9 mouse cellular contexts compared by ENCODE assay signal in genomic region chr1:181393250-181394149, GRCm38 (mm10). TPM values are rescaled to one million over a fixed set of nuclear protein-coding genes. Genes with fewer than 3 reads are reported as not detected.
DNase-seq lines count a peak whose midpoint lies in the region; ATAC-seq lines count a peak whose summit lies in the region.
"Had no signal": no experiment of that assay in that cellular context is flagged by ENCODE, and none has a peak within 500 bp of the region (broad histone marks: within the 10 kb centered on the region; RNA-seq: fewer than 3 reads in every experiment).

No protein-coding gene starts in this region.

- H3K36me3 ChIP-seq in heart, embryonic 13.5 days, result no peaks in the 10 kb centered on the region
- H3K36me3 ChIP-seq in kidney, embryonic 15.5 days, result no peaks in the 10 kb centered on the region
- H3K36me3 ChIP-seq in limb, embryonic 12.5 days, result no peaks in the 10 kb centered on the region
- H3K36me3 ChIP-seq: limb, embryonic 13.5 days had no signal

- H3K27me3 ChIP-seq in heart, embryonic 13.5 days (replicated peaks), result no peaks in the 10 kb centered on the region
- no peaks in the 10 kb centered on the region for H3K27me3 ChIP-seq in kidney, embryonic 15.5 days
- no peaks in the 10 kb centered on the region for H3K27me3 ChIP-seq in limb, embryonic 12.5 days
- H3K27me3 ChIP-seq: limb, embryonic 13.5 days had no signal

- peaks cover 31% of the 10 kb centered on the region for H3K4me1 ChIP-seq in heart, embryonic 13.5 days
- 0 out of 2 replicates have a peak, but pooled peaks cover 6% of the 10 kb centered on the region for H3K4me1 ChIP-seq in kidney, embryonic 15.5 days
- 0 out of 2 replicates have a peak, but pooled peaks cover 5% of the 10 kb centered on the region for H3K4me1 ChIP-seq in limb, embryonic 12.5 days (replicated peaks)

- peak; percentile 60 for DNase-seq in 3134 (ENCODE audit: extremely low read depth, insufficient read length, low spot score)
- DNase-seq in adrenal gland, postnatal 25 days, result peak; percentile 94
- peak; percentile 78 for DNase-seq in ovary, postnatal 36 days (ENCODE audit: low spot score)
- DNase-seq in thymus, postnatal 4 days, result no peak

- peak; percentile 52 for ATAC-seq in erythroblast, adult 5-6 weeks (replicated peaks; ENCODE audit: low FRiP score, poor library complexity, severe bottlenecking)
- peak; percentile 69; the same call in 1 of the 2 replicates for ATAC-seq in heart, embryonic 13.5 days (ENCODE audit: extremely low read depth, insufficient number of reproducible peaks, low FRiP score, low TSS enrichment)
- 0 out of 2 replicates have a peak, but pooled peaks have one; percentile 40 for ATAC-seq in kidney, embryonic 15.5 days (replicated peaks; ENCODE audit: low FRiP score)
- ATAC-seq in limb, embryonic 12.5 days (ENCODE audit: insufficient number of reproducible peaks, insufficient read depth, low FRiP score, low TSS enrichment, low read depth), result no peak

- H3K4me2 ChIP-seq in heart, embryonic 13.5 days, result no peak overlapping the region
- no peak overlapping the region for H3K4me2 ChIP-seq in kidney, embryonic 15.5 days
- H3K4me2 ChIP-seq in limb, embryonic 12.5 days, result no peak overlapping the region
- H3K4me2 ChIP-seq: limb, embryonic 13.5 days had no signal

- 0 out of 2 replicates have a peak, but pooled peaks cover 1% of the 10 kb centered on the region for H3K9me3 ChIP-seq in heart, embryonic 13.5 days
- no peaks in the 10 kb centered on the region for H3K9me3 ChIP-seq in kidney, embryonic 15.5 days (replicated peaks)
- H3K9me3 ChIP-seq in limb, embryonic 12.5 days, result 0 out of 2 replicates have a peak, but pooled peaks cover 1% of the 10 kb centered on the region
- H3K9me3 ChIP-seq: limb, embryonic 13.5 days had no signal

- peak overlapping the region; percentile 89 for H3K27ac ChIP-seq in heart, embryonic 13.5 days (replicated peaks)
- H3K27ac ChIP-seq in kidney, embryonic 15.5 days, result no peak overlapping the region
- H3K27ac ChIP-seq in limb, embryonic 12.5 days, result no peak overlapping the region
- H3K27ac ChIP-seq: limb, embryonic 13.5 days had no signal

- H3K9ac ChIP-seq in heart, embryonic 13.5 days, result no peak overlapping the region
- H3K9ac ChIP-seq in kidney, embryonic 15.5 days, result 0 out of 2 replicates have a peak overlapping the region, but pooled peaks have one; percentile 5
- 0 out of 2 replicates have a peak overlapping the region, but pooled peaks have one; percentile 8 for H3K9ac ChIP-seq in limb, embryonic 12.5 days (replicated peaks)
- H3K9ac ChIP-seq: limb, embryonic 13.5 days had no signal

- WGBS in heart, embryonic 13.5 days, result 24% methylated on average over 6 of the region's 6 CpGs
- WGBS in kidney, embryonic 15.5 days, result 40% methylated on average over 6 of the region's 6 CpGs
- WGBS in limb, embryonic 12.5 days, result 42% methylated on average over 6 of the region's 6 CpGs

- no peak overlapping the region for H3K4me3 ChIP-seq in heart, embryonic 13.5 days
- no peak overlapping the region for H3K4me3 ChIP-seq in kidney, embryonic 15.5 days (replicated peaks)
- H3K4me3 ChIP-seq in limb, embryonic 12.5 days (replicated peaks), result no peak overlapping the region
- H3K4me3 ChIP-seq: limb, embryonic 13.5 days had no signal

RNA-seq across cellular contexts. Expression of gene Cnih3, which starts 41.1 kb away (rescaled TPM):
- total RNA-seq in adrenal gland, postnatal 25 days (2021), result not detected in 2 replicates
- not detected in 2 replicates for total RNA-seq in erythroblast, adult 5-6 weeks (2015; ENCODE audit: low replicate concordance)
- not detected in 2 replicates for total RNA-seq in erythroblast, adult 5-6 weeks (2017; ENCODE audit: low replicate concordance)
- polyA plus RNA-seq in heart, embryonic 13.5 days (2015; fragmentation: Nextera tagmentation; extraction: Ambion mirVana), result 0.39 and 0.51 TPM in 2 replicates
- 0.10 TPM in 1 of 2 replicates, not detected in the other for polyA plus RNA-seq in kidney, embryonic 15.5 days (2015; fragmentation: Nextera tagmentation; extraction: Ambion mirVana)
- 0.77 and 1.1 TPM in 2 replicates for polyA plus RNA-seq in limb, embryonic 12.5 days (2016; fragmentation: Nextera tagmentation; extraction: Ambion mirVana)
